Mouse (Mus musculus) stomach, embryonic 14.5 days (tissue): ENCODE results near the gene Erbb3. TPM values are rescaled to one million over a fixed set of nuclear protein-coding genes. Genes with fewer than 3 reads are reported as not detected.

ENCODE experiments used
- ATAC-seq: fragments of 200-750 bp; cut with Nextera tagmentation; 2 replicates; pipeline ENCODE4 v1.8.0; 2017; ENCODE audit warnings: low read depth, moderate TSS enrichment; ENCODE audit not compliant: insufficient number of reproducible peaks, insufficient read depth, low FRiP score
- H3K27ac ChIP-seq: fragments of 300-500 bp; sonication (generic); 2 replicates; pipeline ENCODE4 v1.5.1; 2014; ENCODE audit warnings: mild to moderate bottlenecking, low read length, moderate library complexity, mixed read lengths
- H3K27me3 ChIP-seq: fragments of 300-500 bp; sonication (generic); 2 replicates; pipeline ENCODE4 v1.6.1; 2014; ENCODE audit warnings: low read length, control low read depth, mixed read lengths; ENCODE audit not compliant: control insufficient read depth, insufficient read depth
- H3K36me3 ChIP-seq: fragments of 300-500 bp; sonication (generic); 2 replicates; pipeline ENCODE4 v1.6.1; 2014; ENCODE audit warnings: mild to moderate bottlenecking, control low read depth, low read length, moderate library complexity, mixed read lengths; ENCODE audit not compliant: control insufficient read depth, insufficient read depth
- H3K4me1 ChIP-seq: fragments of 300-500 bp; sonication (generic); 2 replicates; pipeline ENCODE4 v1.6.1; 2014; ENCODE audit warnings: low read length, control low read depth, mixed read lengths; ENCODE audit not compliant: control insufficient read depth, insufficient read depth
- H3K4me2 ChIP-seq: fragments of 300-500 bp; sonication (generic); replicated peaks from 2 replicates; pipeline ENCODE4 v1.6.1; 2014; ENCODE audit warnings: low read depth, low read length, control low read depth
- H3K4me3 ChIP-seq: fragments of 300-500 bp; sonication (generic); 2 replicates; pipeline ENCODE4 v1.5.1; 2014; ENCODE audit warnings: low read depth, low read length, control low read depth
- H3K9ac ChIP-seq: fragments of 300-500 bp; sonication (generic); replicated peaks from 2 replicates; pipeline ENCODE4 v1.6.1; 2014; ENCODE audit warnings: low read depth, mild to moderate bottlenecking, control low read depth, low read length, moderate library complexity, mixed read lengths
- H3K9me3 ChIP-seq: fragments of 300-500 bp; sonication (generic); 2 replicates; pipeline ENCODE4 v1.6.1; 2016; ENCODE audit warnings: low read depth, low read length, control low read depth; ENCODE audit not compliant: control insufficient read depth
- WGBS: fragments of 180-500 bp; shearing (Covaris S2); extraction: QIAGEN DNeasy Blood & Tissue Kit; methylation state at CpG from one replicate; pipeline ENCODE4 v1.1.7; 2014; 5-methylcytosine and 5-hydroxymethylcytosine counted together
- polyA plus RNA-seq: library from polyadenylated mRNA; unstranded; fragments of >200 nt; fragmentation: Nextera tagmentation; extraction: Ambion mirVana; gene quantifications from 2 replicates; pipeline ENCODE4 v1.2.1, GENCODE M21; 2014

The Erbb3 gene
- polyA plus RNA-seq, 1 experiment from 2014 or later = 27.1 TPM

DNA sequence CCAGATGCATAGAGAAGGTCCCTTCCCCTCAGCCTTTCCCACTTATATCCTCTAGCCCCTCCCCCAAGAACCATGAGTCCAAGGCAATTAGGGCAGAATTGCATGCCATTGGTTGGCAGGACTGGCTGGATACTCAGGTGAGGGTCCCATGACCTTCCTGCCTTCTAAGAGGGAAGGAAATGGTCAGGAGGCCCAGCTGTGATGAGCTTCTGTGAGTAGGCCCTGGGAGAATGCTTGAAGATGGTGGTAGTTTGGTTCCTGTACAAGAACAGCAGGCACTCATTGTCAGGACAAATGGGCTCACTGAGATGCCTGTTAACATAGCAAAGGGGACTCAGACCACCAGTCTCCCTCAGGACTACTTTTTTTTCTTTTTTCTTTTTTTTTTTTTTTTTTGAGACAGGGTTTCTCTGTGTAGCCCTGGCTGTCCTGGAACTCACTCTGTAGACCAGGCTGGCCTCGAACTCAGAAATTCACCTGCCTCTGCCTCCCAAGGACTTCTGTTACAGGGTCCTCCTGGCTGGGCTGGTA lies 51.0 kb downstream of the Erbb3 start:
- 100% methylated on average over 1 of the region's 1 CpGs for WGBS
- Histone ChIP-seq H3K4me3 (no peak overlapping the region), H3K27me3 (no peaks in the 10 kb centered on the region), H3K9ac (no peak overlapping the region), H3K4me1 (0 out of 2 replicates have a peak, but pooled peaks cover 2% of the 10 kb centered on the region), H3K27ac (no peak overlapping the region), H3K36me3 (peaks cover 15% of the 10 kb centered on the region), H3K4me2 (no peak overlapping the region), H3K9me3 (no peaks in the 10 kb centered on the region)
- no peak for ATAC-seq

DNA sequence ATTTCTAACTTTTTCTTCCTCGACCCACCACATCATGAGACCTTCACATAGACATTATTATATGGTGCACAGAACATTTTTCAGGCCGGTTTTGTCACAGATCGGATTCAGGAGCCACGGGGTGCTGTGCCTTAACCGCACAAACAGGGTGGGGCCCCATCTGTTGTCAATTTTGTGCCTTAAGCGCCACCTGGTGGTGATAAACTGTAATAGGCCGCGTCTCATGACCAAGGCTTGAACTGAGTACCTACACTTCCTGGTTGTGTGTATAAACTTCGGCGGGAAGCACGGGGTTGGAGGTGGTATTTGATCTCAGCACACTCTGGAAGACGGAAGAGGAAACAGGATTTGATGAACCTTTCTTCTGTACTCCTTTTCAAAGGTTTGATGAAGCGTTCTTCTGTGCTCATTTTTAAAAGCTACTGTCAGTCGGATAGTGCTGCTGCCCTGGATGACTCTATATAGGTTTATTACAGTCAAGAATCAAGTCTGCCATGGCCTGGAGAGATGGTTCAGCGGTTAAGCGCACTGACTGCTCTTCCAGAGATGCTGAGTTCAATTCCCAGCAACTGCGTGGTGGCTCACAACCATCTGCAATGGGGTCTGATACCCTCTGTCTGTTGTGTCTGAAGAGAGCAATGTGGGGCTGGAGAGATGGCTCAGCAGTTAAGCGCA lies 53.0 kb downstream of the Erbb3 start:
- peak overlapping the region; percentile 25 for H3K4me2 ChIP-seq
- 14% methylated on average over 18 of the region's 18 CpGs for WGBS
- peak; percentile 93; the same call in 1 of the 2 replicates for ATAC-seq
- 0 out of 2 replicates have a peak, but pooled peaks cover 2% of the 10 kb centered on the region for H3K4me1 ChIP-seq
- H3K9ac ChIP-seq = 0 out of 2 replicates have a peak overlapping the region, but pooled peaks have one; percentile 1
- no peaks in the 10 kb centered on the region for H3K9me3 ChIP-seq
- H3K36me3 ChIP-seq = no peaks in the 10 kb centered on the region
- peak overlapping the region; percentile 30; the same call in 1 of the 2 replicates for H3K27ac ChIP-seq
- H3K4me3 ChIP-seq = peak overlapping the region; percentile 9
- H3K27me3 ChIP-seq = no peaks in the 10 kb centered on the region

DNA sequence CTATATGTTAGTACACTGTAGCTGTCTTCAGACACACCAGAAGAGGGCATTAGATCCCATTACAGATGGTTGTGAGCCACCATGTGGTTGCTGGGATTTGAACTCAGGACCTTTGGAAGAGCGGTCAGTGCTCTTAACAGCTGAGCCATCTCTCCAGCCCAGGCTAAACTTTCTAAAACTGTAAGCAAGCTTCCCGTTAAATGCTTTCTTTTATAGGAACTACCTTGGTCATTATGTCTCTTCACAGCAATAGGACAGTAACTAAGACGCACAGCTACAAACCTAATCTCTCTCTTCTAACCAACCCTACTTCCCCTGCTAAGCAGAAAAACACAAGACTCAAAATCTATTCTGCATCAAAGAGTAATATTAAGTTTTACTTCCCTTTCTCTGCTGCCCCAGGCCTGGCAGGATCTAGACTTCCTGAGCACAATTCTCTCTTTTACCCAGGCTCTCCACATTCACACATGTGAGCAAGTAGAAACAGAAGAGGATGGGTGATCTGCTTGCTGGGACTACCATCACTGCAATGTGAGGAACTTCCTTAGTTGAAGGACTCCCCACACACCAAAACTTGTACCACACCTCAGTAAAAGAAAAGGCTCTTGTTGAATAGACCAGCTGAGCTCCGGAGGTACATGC lies 53.7 kb downstream of the Erbb3 start:
- ATAC-seq = no peak
- peak overlapping the region; percentile 9 for H3K4me3 ChIP-seq
- 76% methylated on average over 4 of the region's 4 CpGs for WGBS

DNA sequence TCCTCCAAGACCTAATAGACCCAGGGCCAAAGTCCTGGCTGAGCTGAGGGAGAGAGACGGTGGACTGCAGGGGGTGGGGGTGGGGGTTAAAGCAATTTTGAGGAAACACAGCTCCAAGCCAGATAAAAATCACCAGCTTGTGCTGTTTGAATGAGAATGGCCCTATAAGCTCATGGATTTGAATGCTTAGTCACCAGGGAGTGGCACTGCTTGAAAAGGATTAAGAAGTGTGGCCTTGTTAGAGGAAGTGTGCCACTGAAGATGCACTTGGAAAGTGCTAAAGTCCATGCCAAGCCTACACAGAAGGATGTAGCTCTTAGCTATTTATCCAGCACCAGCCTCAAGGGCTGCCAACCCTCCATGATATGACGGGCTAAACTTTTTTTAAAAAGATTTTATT lies 54.2 kb downstream of the Erbb3 start:
- 0 out of 2 replicates have a peak, but pooled peaks cover 2% of the 10 kb centered on the region for H3K4me1 ChIP-seq
- H3K36me3 ChIP-seq = no peaks in the 10 kb centered on the region
- H3K27me3 ChIP-seq = no peaks in the 10 kb centered on the region
- no peak for ATAC-seq
- no peak overlapping the region for H3K27ac ChIP-seq
- WGBS = 63% methylated on average over 2 of the region's 2 CpGs
- no peak overlapping the region for H3K4me3 ChIP-seq
- H3K9ac ChIP-seq = no peak overlapping the region
- H3K9me3 ChIP-seq = no peaks in the 10 kb centered on the region
- no peak overlapping the region for H3K4me2 ChIP-seq

More for the DNA sequence above, 53.7 kb downstream of the Erbb3 start:
- 0 out of 2 replicates have a peak, but pooled peaks cover 2% of the 10 kb centered on the region for H3K4me1 ChIP-seq
- H3K27ac ChIP-seq = peak overlapping the region; percentile 30; the same call in 1 of the 2 replicates
- H3K9ac ChIP-seq = 0 out of 2 replicates have a peak overlapping the region, but pooled peaks have one; percentile 1
- H3K9me3 ChIP-seq = no peaks in the 10 kb centered on the region
- H3K36me3 ChIP-seq = no peaks in the 10 kb centered on the region
- peak overlapping the region; percentile 25 for H3K4me2 ChIP-seq
- no peaks in the 10 kb centered on the region for H3K27me3 ChIP-seq

DNA sequence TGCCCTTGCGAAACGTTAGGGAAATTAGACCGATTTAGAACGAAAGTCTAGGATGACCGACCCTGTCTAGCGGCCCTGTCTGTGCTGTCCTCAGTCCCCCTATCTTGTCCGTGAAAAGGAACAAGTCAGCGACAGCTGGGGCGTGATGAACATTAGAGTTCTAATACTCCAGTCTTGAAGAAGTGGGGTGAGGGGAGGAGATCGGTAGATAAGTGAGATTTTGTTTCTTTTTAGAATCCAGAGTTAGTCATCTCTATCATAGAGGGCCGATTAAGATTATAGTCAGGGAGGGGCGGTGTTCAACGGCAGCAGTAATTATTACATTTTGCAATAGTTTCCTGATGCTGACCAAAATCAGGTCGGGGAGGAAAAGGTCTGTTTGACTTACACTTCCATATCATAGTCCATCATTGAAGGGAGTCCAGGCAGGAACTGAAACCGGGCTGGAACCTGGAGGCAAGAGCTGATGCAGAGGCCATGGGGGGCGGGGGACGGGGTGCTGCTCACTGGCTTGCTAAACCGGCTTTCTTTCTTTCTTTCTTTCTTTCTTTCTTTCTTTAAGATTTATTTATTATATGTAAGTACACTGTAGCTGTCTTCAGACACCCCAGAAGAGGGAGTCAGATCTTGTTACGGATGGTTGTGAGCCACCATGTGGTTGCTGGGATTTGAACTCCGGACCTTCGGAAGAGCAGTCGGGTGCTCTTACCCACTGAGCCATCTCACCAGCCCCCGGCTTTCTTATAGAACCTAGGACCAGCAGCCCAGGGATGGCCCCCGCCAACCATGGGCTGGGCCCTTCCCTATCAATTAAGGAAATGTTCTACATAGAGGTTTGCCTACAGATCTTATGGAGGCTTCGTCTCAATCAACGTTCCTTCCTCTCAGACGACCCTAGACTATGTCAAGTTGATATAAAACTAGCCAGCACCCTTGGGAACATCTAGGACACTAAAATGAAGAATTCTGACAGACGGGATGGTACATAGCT lies 62.8 kb downstream of the Erbb3 start:
- H3K27ac ChIP-seq = 0 out of 2 replicates have a peak overlapping the region, but pooled peaks have one; percentile 34
- no peak for ATAC-seq
- WGBS = 25% methylated on average over 28 of the region's 28 CpGs

DNA sequence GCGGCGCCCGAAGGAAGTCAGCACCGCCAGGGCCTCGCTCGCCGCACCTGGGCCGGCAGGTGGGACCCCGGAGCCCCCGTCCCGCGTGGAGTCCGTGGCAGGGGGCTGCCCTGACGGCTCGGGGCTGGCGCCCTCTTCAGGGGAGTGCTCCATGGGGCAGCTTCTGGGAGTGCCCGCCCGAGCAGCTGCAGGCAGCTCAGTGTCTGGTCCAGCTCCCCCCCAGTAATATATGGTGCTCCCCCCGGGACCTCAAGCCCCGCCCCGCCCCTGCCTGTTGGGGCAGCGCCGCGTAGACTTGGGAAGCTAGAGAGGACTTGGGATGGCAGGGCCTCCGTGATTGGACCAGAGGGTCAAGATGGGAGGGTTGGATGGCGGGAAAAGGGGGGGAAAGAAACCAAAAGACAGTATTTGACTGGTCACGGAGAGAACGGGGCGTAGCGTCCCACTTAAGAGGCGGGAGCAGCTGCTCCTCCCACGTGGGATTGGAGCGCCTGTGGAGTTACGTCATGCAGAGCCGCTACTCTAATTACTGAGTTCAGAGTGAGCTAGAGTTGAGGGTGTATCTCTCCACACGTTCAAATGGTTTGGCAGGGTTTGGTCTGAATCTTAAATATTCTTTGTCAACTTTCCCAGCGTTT lies 63.7 kb downstream of the Erbb3 start, which contains the start of gene Esyt1:
Gene Esyt1, minus strand, starts transcription at position 201 of the 638 bp plus-strand sequence.
- Histone ChIP-seq H3K4me3 (peak within 1 kb of the TSS; percentile 84), H3K4me1 (peaks cover 8% of the 10 kb centered on the region), H3K9me3 (no peaks in the 10 kb centered on the region), H3K36me3 (peaks cover 4% of the 10 kb centered on the region; the same call in 1 of the 2 replicates), H3K27ac (peak within 1 kb of the TSS; percentile 84), H3K4me2 (peak within 1 kb of the TSS; percentile 96), H3K9ac (peak within 1 kb of the TSS; percentile 45), H3K27me3 (0 out of 2 replicates have a peak, but pooled peaks cover 4% of the 10 kb centered on the region)
- WGBS = under 1% methylated on average over 37 of the region's 37 CpGs
- ATAC-seq = peak; percentile 97

More for the DNA sequence above, 62.8 kb downstream of the Erbb3 start:
- Histone ChIP-seq H3K36me3 (no peaks in the 10 kb centered on the region; the same call in 1 of the 2 replicates), H3K4me2 (peak overlapping the region; percentile 96), H3K4me3 (peak overlapping the region; percentile 84), H3K27me3 (0 out of 2 replicates have a peak, but pooled peaks cover 4% of the 10 kb centered on the region), H3K4me1 (peaks cover 8% of the 10 kb centered on the region), H3K9ac (0 out of 2 replicates have a peak overlapping the region, but pooled peaks have one; percentile 7), H3K9me3 (no peaks in the 10 kb centered on the region)
